Mouse (Mus musculus): ENCODE data around the gene Rfc4. TPM values are rescaled to one million over a fixed set of nuclear protein-coding genes. Genes with fewer than 3 reads are reported as not detected.
"Not testable (repeated sequence)": the region's sequence is repeated elsewhere in the genome, so short reads cannot be mapped to it uniquely, and the experiment has no call there.

The Rfc4 gene
- polyA plus RNA-seq, 1 experiment from 2014 or later = 190 TPM

DNA sequence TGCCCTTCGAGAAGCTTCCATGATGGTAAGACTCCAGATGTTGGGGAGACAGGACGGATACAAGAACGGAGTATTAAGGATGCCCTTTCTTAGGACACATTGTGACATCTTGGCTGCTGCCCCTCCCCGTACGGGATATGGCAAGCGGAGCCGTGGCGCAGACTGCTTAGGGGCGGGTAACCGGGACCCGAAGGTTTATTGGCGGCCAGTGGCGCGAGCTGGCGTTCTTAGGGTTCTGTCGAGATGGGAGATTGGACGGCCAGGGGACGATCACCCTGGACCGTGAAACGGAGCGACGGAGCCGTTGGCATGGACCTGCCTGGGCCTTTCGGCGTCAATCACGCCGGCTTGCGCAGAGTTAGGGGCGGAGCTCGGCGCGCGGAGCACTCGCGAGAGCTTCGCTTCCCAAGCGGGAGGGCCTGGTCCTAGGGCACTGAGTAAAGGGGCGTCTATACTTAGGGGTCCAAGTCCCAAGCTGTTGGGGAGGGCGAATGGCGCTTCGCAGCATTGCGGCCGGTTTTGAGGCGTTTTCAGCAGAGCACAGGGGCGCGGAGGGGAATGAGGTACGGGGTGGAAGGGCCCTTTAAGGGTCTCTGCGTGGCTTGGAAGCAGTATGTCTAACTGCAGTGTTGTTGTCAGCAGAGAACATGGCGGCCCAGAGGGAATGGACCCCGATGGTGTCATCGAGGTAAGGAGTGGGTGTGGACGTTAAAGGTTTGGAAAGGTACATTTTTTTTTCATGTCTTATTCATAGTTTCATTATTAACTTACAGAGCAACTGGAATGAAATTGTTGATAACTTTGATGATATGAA lies 19.4 kb downstream of the Rfc4 start:
- peak overlapping the region; percentile 85 for H3K4me3 ChIP-seq (replicated peaks)
- H3K4me1 ChIP-seq = peaks cover 33% of the 10 kb centered on the region
- peak overlapping the region; percentile 90 for H3K4me2 ChIP-seq
- WGBS = under 1% methylated on average over 52 of the region's 52 CpGs
- H3K9me3 ChIP-seq = no peaks in the 10 kb centered on the region
- peak; percentile 90 for ATAC-seq (ENCODE audit: low FRiP score)
- H3K27me3 ChIP-seq = no peaks in the 10 kb centered on the region
- H3K36me3 ChIP-seq (replicated peaks) = peaks cover 44% of the 10 kb centered on the region
- peak overlapping the region; percentile 96 for H3K27ac ChIP-seq
- H3K9ac ChIP-seq = peak overlapping the region; percentile 98

DNA sequence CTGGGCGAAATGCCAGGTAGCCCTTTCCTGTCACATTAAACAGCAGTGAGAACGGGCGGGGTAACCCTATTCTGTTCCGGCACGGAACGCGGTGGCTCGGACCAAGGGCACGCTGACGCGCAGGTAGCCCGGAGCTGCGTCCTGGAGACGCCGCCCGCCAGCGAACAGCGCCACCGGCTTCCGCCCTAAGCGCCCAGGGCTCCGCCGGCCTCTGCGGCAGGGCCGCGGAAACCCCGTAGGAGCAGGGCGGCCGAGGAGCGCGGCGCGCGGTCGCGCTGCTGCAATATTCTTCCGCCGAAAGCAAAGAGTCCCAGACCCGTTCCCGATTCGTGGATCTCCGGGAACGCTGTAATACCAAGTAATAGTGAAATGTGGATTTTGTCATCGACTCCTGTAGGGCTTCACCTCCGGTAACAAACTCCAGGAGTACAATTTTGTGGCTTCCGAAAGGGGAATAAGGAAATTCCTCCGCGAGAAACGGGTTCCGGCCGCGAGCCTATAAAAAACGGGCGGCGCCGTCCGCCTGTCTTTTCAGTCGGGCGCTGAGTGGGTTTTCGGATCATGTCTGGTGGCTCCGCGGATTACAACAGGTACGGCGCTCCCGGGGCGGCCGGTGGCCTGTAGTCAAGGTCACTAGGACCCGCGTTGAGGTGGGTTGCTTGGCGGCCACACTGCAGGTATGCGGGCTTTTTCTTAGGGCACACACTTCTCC lies 20.1 kb downstream of the Rfc4 start, which contains the start of gene Eif4a2:
TSS of gene Eif4a2 (plus strand) at position 214 of the 712 bp plus-strand sequence.
- Histone ChIP-seq H3K27ac (peak within 1 kb of the TSS; percentile 96), H3K4me1 (peaks cover 35% of the 10 kb centered on the region), H3K9ac (peak within 1 kb of the TSS; percentile 98), H3K4me3 (replicated peaks) (peak within 1 kb of the TSS; percentile 85), H3K36me3 (replicated peaks) (peaks cover 37% of the 10 kb centered on the region), H3K27me3 (peaks cover 4% of the 10 kb centered on the region; the same call in 1 of the 2 replicates), H3K4me2 (peak within 1 kb of the TSS; percentile 90), H3K9me3 (no peaks in the 10 kb centered on the region)
- ATAC-seq (ENCODE audit: low FRiP score) = peak; percentile 93
- WGBS = 0% methylated on average over 71 of the region's 71 CpGs

DNA sequence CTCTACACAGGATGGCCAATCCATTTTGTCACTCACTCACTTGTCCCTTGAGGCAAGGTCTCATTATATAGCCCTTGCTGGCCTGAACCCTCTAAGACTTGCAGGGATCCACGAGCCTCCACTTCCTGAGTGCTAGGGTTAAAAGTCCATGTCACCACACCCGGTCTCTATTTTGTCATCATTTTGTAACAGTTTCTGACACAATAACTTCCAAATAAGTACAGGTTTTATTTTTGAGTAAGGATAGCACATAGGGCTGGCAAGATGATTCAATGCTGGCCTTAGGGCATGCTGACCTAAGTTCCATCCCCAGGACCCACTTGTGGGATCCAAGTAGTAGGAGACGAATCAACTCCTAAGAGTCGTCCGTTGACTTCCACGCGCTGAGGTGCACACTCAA lies 21.4 kb downstream of the Rfc4 start:
- H3K36me3 ChIP-seq (replicated peaks) = peaks cover 24% of the 10 kb centered on the region
- H3K27me3 ChIP-seq = peaks cover 4% of the 10 kb centered on the region; the same call in 1 of the 2 replicates
- no peak overlapping the region for H3K4me2 ChIP-seq
- H3K4me1 ChIP-seq = peaks cover 29% of the 10 kb centered on the region
- no peak overlapping the region for H3K9ac ChIP-seq
- ATAC-seq (ENCODE audit: low FRiP score) = no peak
- no peaks in the 10 kb centered on the region for H3K9me3 ChIP-seq
- H3K4me3 ChIP-seq (replicated peaks) = no peak overlapping the region
- H3K27ac ChIP-seq = no peak overlapping the region
- 78% methylated on average over 7 of the region's 7 CpGs for WGBS

DNA sequence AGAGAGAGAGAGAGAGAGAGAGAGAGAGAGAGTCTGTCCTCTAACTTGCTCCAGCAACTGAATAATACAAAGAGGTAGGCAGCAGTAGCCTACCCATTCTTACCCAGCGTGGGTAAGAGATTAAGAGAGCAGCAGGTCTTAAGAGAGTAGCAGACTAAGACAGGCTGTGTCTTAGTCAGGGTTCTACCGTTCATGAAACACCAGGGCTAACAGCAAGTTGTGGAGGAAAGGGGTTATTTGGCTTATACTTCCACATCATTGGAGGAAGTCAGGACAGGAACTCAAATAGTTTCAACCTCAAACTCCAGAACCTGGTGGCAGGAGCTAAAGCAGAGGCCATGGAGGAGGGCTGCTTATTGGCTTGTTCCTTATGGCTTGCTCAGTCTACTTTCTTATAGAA lies 23.7 kb downstream of the Rfc4 start:
- WGBS = 46% methylated on average over 2 of the region's 2 CpGs

DNA sequence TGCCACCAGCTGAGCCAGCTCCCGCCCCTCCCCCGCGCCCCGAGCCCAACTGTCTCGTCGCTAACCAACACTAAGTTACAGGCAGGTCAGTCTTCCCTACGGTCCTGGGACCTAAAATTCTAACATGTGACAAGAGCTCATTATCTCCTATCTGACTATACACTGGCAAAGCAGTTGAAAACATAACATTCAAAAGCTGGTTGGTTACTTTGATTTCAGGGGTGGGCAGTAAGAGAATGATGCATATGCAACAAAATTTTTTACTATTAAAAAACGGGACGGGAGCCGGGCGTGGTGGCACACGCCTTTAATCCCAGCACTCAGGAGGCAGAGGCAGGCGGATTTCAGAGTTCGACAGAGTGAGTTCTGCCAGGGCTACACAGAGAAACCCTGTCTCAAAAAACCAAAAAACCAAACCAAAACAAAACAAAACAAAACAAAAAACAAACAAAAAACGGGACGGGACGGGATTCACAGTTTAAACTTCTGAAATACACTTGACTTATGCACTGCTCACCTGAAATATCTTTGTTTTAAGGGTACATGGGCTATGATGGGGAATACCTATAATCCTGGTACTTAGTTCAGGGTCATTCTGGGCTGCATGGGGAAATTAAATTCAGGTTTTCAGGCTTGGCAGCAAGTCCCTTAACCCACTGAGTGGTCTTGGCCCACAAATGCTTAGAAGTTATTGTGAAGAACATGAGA lies 24.3 kb downstream of the Rfc4 start:
- Histone ChIP-seq H3K4me2 (peak overlapping the region; percentile 50), H3K36me3 (replicated peaks) (no peaks in the 10 kb centered on the region), H3K9me3 (no peaks in the 10 kb centered on the region), H3K4me3 (replicated peaks) (peak overlapping the region; percentile 30), H3K27ac (no peak overlapping the region), H3K27me3 (peaks cover 17% of the 10 kb centered on the region), H3K4me1 (peaks cover 21% of the 10 kb centered on the region), H3K9ac (no peak overlapping the region)
- no peak for ATAC-seq (ENCODE audit: low FRiP score)
- 44% methylated on average over 17 of the region's 17 CpGs for WGBS

More for the DNA sequence above, 23.7 kb downstream of the Rfc4 start:
- H3K4me2 ChIP-seq = no peak overlapping the region
- H3K27me3 ChIP-seq = peaks cover 17% of the 10 kb centered on the region
- H3K9ac ChIP-seq = no peak overlapping the region
- H3K4me3 ChIP-seq (replicated peaks) = no peak overlapping the region
- H3K27ac ChIP-seq = no peak overlapping the region
- H3K36me3 ChIP-seq (replicated peaks) = peaks cover 2% of the 10 kb centered on the region
- no peaks in the 10 kb centered on the region for H3K9me3 ChIP-seq
- ATAC-seq (ENCODE audit: low FRiP score) = no peak
- H3K4me1 ChIP-seq = peaks cover 23% of the 10 kb centered on the region

DNA sequence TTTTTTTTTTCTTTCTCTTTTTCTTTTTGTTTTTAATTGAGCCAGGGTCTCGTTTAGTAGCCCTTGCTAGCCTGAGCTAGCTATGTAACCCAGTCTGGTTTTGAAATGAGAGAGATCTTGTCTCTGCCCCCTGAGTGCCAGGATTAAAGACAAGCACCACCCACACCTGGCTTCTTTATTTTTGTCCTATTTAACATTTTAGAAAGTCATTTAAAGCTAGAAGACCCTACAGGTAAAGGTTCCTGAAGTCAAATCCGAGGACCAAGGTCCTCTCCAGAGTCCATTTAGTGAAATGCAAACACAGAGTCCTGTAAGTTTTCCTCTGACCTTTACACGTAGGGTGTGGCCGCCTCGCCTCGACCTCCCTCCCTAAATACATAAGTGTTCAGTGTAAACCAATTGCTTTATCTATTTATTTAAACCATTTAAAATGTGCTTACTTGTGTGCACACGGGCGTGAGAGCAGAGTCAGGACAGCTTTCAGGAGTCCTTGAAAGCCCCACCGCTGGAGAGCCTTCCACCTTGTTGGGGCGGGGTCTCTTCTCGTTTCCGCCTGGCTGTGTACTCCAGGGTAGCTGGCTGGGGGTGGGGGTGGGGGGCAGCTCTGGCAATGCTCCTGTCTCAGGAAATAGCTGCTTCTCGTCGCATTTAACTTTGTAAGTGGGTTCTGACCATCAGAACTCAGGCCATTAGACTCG lies 25.0 kb downstream of the Rfc4 start:
- peak overlapping the region; percentile 17; the same call in 1 of the 2 replicates for H3K9ac ChIP-seq
- H3K9me3 ChIP-seq = no peaks in the 10 kb centered on the region
- H3K4me3 ChIP-seq (replicated peaks) = peak overlapping the region; percentile 30

DNA sequence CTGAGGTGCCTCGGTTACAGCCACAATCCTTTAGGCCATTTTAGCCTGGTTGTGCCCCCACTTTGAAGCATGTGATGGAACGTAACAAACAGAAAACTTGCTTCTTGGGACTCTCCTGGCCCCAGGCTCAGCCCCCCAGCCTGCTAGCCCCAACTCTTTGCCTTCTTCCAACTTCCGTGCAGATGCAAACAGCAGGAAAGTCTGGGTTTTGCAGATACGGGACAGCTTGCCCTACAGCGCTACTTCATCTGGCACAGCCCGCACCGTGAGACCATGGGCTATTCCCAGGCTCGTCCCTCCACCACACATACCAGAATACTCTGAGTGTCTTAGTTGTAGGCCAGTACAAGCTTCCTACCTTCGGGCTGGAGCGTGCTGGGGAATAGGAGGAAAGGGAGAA lies 26.9 kb downstream of the Rfc4 start:
- H3K9ac ChIP-seq = peak overlapping the region; percentile 47; the same call in 1 of the 2 replicates
- H3K27ac ChIP-seq = no peak overlapping the region
- 15% methylated on average over 10 of the region's 10 CpGs for WGBS
- H3K4me1 ChIP-seq = peaks cover 19% of the 10 kb centered on the region
- no peaks in the 10 kb centered on the region for H3K9me3 ChIP-seq
- H3K27me3 ChIP-seq = peaks cover 17% of the 10 kb centered on the region
- ATAC-seq (ENCODE audit: low FRiP score) = no peak
- peak overlapping the region; percentile 35 for H3K4me3 ChIP-seq (replicated peaks)
- H3K36me3 ChIP-seq (replicated peaks) = no peaks in the 10 kb centered on the region
- H3K4me2 ChIP-seq = peak overlapping the region; percentile 57

More for the DNA sequence above, 25.0 kb downstream of the Rfc4 start:
- WGBS = 14% methylated on average over 15 of the region's 15 CpGs
- peaks cover 21% of the 10 kb centered on the region for H3K4me1 ChIP-seq
- no peak overlapping the region for H3K27ac ChIP-seq
- no peaks in the 10 kb centered on the region for H3K36me3 ChIP-seq (replicated peaks)
- peaks cover 17% of the 10 kb centered on the region for H3K27me3 ChIP-seq
- peak overlapping the region; percentile 50 for H3K4me2 ChIP-seq
- ATAC-seq (ENCODE audit: low FRiP score) = no peak

DNA sequence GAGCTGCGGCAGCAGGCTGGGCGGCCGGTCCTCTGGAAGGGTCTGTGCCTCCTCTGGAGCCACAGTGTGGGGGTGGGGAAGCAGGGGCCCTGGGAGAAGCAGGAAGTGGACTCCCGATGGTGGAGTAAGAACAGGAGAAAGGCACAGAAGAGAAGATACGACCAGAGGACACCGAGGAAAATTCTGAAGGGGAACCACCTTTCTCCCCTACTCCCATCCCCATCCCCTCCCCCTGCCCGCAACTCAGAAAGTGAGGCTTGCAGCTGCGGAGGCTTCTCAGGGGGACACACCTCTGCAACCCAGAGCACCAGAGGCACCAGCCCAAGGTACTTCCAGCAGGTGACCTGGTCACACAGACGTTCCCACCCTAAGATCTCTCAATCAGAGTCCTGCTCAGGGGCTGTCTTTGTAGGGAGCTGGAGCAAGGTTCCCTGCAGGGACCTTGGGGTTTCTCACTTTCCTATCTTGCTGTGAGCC lies 27.4 kb downstream of the Rfc4 start:
- H3K9me3 ChIP-seq = no peaks in the 10 kb centered on the region
- H3K36me3 ChIP-seq (replicated peaks) = no peaks in the 10 kb centered on the region
- H3K27me3 ChIP-seq = peaks cover 17% of the 10 kb centered on the region
- peak overlapping the region; percentile 35 for H3K4me3 ChIP-seq (replicated peaks)
- peaks cover 19% of the 10 kb centered on the region for H3K4me1 ChIP-seq
- peak overlapping the region; percentile 57 for H3K4me2 ChIP-seq
- H3K27ac ChIP-seq = no peak overlapping the region
- WGBS = under 1% methylated on average over 9 of the region's 9 CpGs
- H3K9ac ChIP-seq = peak overlapping the region; percentile 47
- peak; percentile 75 for ATAC-seq (ENCODE audit: low FRiP score)

DNA sequence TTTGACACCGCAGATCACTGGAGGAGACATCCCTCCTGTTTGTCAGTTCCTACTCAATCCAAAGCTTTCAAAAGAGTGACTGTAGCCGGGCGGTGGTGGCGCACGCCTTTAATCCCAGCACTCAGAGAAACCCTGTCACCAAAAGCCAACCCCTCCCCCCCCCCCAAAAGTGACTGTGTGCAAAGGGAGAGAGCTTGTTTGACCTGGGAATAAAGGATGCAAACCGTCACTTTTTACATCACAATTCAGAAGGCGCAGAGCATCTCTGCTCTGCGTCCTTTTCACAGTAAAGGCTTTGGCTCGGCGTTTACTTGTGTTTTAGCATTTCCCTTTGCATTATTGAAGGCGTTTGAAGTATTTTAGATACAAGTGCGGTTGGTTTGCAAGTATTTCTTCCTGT lies 27.9 kb downstream of the Rfc4 start:
- ATAC-seq (ENCODE audit: low FRiP score) = no peak
- WGBS = under 1% methylated on average over 12 of the region's 12 CpGs
- H3K4me3 ChIP-seq (replicated peaks) = peak overlapping the region; percentile 35
- H3K9me3 ChIP-seq = no peaks in the 10 kb centered on the region
- peak overlapping the region; percentile 57 for H3K4me2 ChIP-seq
- no peak overlapping the region for H3K27ac ChIP-seq
- peak overlapping the region; percentile 47 for H3K9ac ChIP-seq
- H3K36me3 ChIP-seq (replicated peaks) = no peaks in the 10 kb centered on the region
- peaks cover 19% of the 10 kb centered on the region for H3K4me1 ChIP-seq
- H3K27me3 ChIP-seq = peaks cover 17% of the 10 kb centered on the region

DNA sequence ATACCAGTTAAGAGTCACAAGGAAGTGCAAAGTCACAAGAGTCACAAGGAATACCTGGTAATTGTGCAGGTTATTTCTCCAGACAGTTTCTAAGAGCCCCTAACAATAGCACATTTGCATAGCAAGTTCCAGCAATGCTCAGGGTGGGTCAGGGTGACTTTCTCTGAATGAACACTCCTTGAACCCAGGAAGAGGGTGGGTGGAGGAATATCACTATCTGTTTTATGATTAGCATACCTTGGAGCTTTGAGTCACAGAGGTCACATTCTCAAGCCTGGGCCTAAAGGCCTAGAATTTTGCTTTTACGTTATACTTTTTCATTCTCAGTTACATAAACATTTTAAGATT lies 29.5 kb downstream of the Rfc4 start:
- not testable (repeated sequence) for H3K4me2 ChIP-seq; H3K27ac ChIP-seq; H3K9ac ChIP-seq; H3K4me3 ChIP-seq (replicated peaks); H3K36me3 ChIP-seq (replicated peaks); H3K9me3 ChIP-seq; ATAC-seq (ENCODE audit: low FRiP score)
- Histone ChIP-seq H3K4me1 (peaks cover 19% of the 10 kb centered on the region), H3K27me3 (peaks cover 17% of the 10 kb centered on the region)
- 97% methylated on average over 1 of the region's 1 CpGs for WGBS

DNA sequence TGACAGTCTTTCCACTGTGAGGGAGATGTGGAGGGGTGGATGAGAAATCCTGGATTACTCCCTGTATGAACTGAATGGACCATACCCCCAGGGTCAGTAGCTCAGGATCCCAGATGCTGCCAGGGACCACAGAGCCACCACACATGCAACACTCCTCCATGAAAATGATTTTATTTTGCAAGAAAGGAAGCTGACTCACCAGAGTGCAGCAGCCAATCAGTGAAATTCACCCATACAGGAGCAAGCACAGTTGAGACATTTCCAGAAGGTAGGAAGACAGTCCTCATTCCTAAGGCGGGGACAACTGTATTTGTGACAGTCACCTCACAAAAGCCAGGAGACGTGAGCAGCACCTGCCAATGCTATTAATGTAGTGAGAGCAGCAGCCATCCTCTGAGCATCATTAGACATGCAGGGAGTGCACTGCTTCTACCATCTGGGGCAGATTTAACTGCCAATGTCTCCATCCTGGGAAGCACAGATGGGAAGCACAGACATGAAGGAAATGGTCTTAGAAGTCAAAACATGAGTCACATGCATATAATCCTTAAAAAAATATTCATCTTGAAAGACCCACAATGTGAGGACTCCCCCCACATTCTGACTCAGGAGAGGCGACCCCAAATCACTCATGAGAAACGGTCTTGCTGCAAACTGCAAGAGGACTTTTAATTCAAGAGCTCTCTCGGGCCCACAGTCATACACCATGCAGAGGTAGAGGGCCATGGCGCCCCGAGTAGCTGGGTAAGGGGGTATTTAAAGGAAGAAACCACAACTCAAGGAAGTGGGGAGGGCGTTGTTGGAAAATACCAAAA lies 30.0 kb downstream of the Rfc4 start:
- not testable (repeated sequence) for H3K9ac ChIP-seq; H3K27ac ChIP-seq; H3K4me2 ChIP-seq; H3K4me3 ChIP-seq (replicated peaks); H3K9me3 ChIP-seq; ATAC-seq (ENCODE audit: low FRiP score); H3K36me3 ChIP-seq (replicated peaks)
- Histone ChIP-seq H3K4me1 (peaks cover 15% of the 10 kb centered on the region), H3K27me3 (peaks cover 13% of the 10 kb centered on the region)
- 86% methylated on average over 8 of the region's 8 CpGs for WGBS
